Mouse (Mus musculus): ENCODE measurements around the gene Baiap2l2. TPM values are rescaled to one million over a fixed set of nuclear protein-coding genes. Genes with fewer than 3 reads are reported as not detected.

Baiap2l2 gene
- 0.23 TPM in 1 of 2 replicates, not detected in the other for polyA plus RNA-seq (2011; ENCODE audit: insufficient read length, low read depth, missing spikeins)

DNA sequence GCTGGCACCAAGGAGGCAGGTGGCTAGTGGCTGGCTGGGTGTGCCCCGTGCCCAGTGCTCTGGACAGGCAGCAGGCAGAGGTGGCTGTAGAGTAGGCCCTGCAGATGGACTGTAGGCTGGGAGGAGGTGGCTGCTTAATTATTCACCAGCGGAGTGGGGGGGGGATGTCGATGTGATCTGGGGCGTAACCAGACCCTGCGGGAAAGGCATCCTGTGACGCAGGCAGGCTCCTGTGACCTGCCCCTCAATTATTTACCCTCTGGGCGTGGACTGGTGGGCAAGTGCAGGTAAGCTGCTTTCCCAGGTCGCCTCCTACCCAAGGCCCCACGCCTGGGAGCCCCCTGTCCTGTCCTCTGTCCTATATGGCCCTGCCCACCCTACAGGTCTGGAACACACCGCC, at the start of gene Baiap2l2:
Gene Baiap2l2 (minus strand): TSS at position 139 of the 400 bp plus-strand sequence.
- no peak within 1 kb of the TSS for H3K4me3 ChIP-seq (ENCODE audit: insufficient read depth, low read length)
- no peaks in the 10 kb centered on the region for H3K4me1 ChIP-seq (ENCODE audit: control insufficient read depth, insufficient read depth, low read length)
- H3K27ac ChIP-seq (ENCODE audit: insufficient read depth, low read length) = no peak within 1 kb of the TSS
- no peak for TF ChIP-seq CTCF (IDR thresholded peaks at IDR 0.05; ENCODE audit: borderline replicate concordance, insufficient read depth, low read length)
- no peak for TF ChIP-seq POLR2A (IDR thresholded peaks at IDR 0.05; ENCODE audit: low read depth, low read length)

DNA sequence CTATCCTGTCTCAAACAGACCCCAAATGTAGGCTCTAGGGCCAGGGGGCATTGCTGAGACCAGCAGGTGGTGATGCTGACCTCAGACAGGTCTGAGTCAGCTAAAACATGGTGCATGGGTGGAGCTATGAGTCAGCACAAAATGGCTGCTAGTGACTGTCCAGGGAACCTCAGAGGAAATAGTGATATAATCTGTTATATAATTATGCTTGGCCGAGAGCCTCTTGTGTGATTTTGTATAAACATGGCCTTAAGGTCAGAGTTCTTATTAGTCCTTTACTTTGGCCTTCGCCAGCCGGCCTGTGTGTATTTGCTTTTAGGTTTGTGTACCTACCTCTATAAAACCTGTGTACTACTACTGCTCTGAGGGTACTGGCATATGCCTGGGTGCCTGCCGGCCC, 48.1 kb upstream of the Baiap2l2 start:
- TF ChIP-seq POLR2A (IDR thresholded peaks at IDR 0.05; ENCODE audit: low read depth, low read length) = no peak
- TF ChIP-seq CTCF (IDR thresholded peaks at IDR 0.05; ENCODE audit: borderline replicate concordance, insufficient read depth, low read length) = no peak
- no peak overlapping the region for H3K4me3 ChIP-seq (ENCODE audit: insufficient read depth, low read length)
- H3K4me1 ChIP-seq (ENCODE audit: control insufficient read depth, insufficient read depth, low read length) = 0 out of 2 replicates have a peak, but pooled peaks cover 2% of the 10 kb centered on the region
- no peak overlapping the region for H3K27ac ChIP-seq (ENCODE audit: insufficient read depth, low read length)

DNA sequence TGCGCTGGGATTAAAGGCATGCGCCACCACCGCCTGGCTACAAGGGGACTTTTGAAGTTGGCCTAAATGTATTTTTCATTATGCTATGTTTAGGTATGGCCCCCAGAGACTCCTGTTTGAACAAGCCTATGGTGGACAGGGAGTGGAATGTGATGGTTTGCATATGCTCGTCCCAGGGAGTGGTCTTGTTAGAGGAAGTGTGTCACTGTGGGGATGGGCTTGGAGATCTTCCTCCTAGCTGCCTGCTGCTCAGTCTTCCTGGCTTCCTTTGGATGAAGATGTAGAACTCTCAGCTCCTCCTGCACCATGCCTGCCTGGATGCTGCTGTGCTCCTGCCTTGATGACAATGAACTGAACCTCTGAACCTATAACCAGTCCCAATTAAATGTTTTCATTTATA, 45.2 kb upstream of the Baiap2l2 start:
- peaks cover 2% of the 10 kb centered on the region for H3K4me1 ChIP-seq (ENCODE audit: control insufficient read depth, insufficient read depth, low read length)
- H3K27ac ChIP-seq (ENCODE audit: insufficient read depth, low read length) = no peak overlapping the region
- no peak for TF ChIP-seq POLR2A (IDR thresholded peaks at IDR 0.05; ENCODE audit: low read depth, low read length)
- no peak for TF ChIP-seq CTCF (IDR thresholded peaks at IDR 0.05; ENCODE audit: borderline replicate concordance, insufficient read depth, low read length)
- no peak overlapping the region for H3K4me3 ChIP-seq (ENCODE audit: insufficient read depth, low read length)

DNA sequence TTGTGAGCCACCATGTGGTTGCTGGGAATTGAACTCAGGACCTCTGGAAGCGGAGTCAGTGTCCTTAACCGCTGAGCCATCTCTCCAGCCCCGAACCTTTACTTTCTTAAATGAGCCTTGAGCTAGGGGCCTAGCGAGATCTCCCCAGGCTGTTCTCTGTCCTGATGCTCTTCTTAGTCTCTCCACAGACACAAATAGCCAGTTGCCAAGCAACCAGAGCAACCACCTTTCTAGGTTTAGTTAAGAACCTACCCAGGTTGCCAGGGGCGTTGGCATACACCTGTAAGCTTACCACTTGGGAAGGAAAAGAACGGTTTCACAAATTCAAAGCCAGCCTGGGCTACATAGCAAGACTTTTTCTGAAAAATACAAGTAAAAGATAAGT, 44.6 kb upstream of the Baiap2l2 start:
- Histone ChIP-seq H3K4me3 (ENCODE audit: insufficient read depth, low read length) (no peak overlapping the region), H3K27ac (ENCODE audit: insufficient read depth, low read length) (no peak overlapping the region), H3K4me1 (ENCODE audit: control insufficient read depth, insufficient read depth, low read length) (peaks cover 2% of the 10 kb centered on the region)
- TF ChIP-seq POLR2A (IDR thresholded peaks at IDR 0.05; ENCODE audit: low read depth, low read length) (no peak), CTCF (IDR thresholded peaks at IDR 0.05; ENCODE audit: borderline replicate concordance, insufficient read depth, low read length) (no peak)

DNA sequence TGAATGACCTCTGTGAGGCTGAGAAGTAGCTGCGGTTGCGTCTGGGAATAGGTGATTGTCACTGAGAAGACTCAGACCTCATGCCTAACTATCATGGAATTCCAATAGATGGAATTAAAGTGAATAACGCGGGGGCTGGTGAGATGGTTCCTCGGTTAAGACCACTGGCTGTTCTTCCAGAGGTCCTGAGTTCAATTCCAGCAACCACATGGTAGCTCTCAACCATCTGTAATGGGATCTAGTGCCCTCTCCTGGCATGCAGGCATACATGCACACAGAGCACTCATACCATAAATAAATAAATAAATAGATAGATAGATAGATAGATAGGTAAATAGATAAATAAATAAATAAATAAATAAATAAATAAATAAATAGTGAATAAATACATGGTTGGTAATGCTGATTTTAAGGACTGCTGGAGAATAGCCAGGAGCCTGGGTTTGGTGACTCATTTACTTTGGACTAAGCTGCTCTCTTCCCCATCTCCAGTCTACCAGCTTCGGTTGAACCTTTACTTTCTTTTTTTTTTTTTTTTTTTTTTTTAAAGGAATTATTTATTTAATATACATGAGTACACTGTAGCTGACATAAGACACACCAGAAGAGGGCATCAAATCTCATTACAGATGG, 44.1 kb upstream of the Baiap2l2 start:
- peaks cover 2% of the 10 kb centered on the region for H3K4me1 ChIP-seq (ENCODE audit: control insufficient read depth, insufficient read depth, low read length)
- TF ChIP-seq CTCF (IDR thresholded peaks at IDR 0.05; ENCODE audit: borderline replicate concordance, insufficient read depth, low read length) (no peak), POLR2A (IDR thresholded peaks at IDR 0.05; ENCODE audit: low read depth, low read length) (no peak)
- no peak overlapping the region for H3K4me3 ChIP-seq (ENCODE audit: insufficient read depth, low read length)
- H3K27ac ChIP-seq (ENCODE audit: insufficient read depth, low read length) = no peak overlapping the region

DNA sequence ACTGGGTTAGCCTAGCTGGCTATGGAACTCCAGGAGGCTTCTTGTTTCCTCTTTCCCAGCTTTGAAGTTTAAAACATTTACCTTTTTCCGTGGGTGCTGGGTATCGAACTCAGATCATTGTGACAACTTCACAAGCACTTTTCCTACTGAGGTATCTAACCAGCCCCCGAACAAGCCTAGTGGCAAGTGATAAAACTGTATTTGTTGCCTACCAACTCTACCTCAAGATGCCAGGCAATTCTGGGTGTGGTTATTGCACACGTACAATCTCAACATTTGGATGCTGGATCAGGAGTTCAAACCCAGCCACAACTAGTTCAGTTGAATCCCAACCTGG, 43.6 kb upstream of the Baiap2l2 start:
- TF ChIP-seq POLR2A (IDR thresholded peaks at IDR 0.05; ENCODE audit: low read depth, low read length) = no peak
- no peak for TF ChIP-seq CTCF (IDR thresholded peaks at IDR 0.05; ENCODE audit: borderline replicate concordance, insufficient read depth, low read length)
- no peak overlapping the region for H3K4me3 ChIP-seq (ENCODE audit: insufficient read depth, low read length)
- H3K4me1 ChIP-seq (ENCODE audit: control insufficient read depth, insufficient read depth, low read length) = peaks cover 4% of the 10 kb centered on the region
- H3K27ac ChIP-seq (ENCODE audit: insufficient read depth, low read length) = no peak overlapping the region

DNA sequence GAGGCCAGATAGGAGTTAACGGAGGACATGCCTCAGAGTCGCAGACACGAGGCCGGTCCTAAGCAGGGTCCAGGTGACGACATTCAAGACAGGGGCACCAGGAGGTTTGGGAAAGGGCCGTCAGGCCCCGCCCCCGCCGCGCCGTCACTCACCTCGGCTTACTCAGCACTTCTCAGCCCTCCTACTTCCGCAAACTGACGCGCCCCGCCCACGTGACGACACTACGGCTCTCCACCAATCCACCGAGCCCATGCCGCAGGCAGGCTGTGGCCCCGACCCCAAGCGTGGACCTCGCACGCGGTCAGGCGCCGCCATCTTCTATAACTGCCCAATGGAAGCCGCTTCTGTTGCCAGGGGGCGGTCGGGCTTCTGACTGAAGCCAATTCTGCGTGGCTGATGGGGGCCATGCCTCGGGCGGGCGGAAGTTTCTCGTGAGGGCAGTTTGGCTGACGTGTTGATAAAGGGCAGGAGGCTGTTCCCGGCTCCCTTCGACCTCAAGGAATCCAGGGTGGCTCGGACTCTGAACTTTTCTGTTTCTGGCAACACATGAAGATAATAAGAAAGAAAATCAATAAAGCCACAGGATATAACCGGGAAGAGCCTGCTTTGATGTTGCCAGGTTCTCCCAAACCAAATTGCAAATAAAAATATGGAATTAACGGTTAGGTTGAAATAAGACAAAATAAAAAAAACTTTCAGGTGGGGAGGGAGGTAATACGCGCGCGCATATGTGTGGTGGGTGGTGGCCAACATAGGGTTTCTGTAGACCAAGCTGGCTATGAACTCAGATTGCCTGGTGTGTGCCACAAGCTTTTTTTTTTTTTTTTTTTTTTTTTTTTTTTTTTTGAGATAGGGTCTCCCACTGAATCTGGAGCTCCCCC, 43.0 kb upstream of the Baiap2l2 start, which contains the start of gene Pla2g6:
Gene Pla2g6 (minus strand): TSS at position 333 of the 881 bp plus-strand sequence.
- TF ChIP-seq POLR2A (IDR thresholded peaks at IDR 0.05; ENCODE audit: low read depth, low read length) = peak; percentile 79
- no peak for TF ChIP-seq CTCF (IDR thresholded peaks at IDR 0.05; ENCODE audit: borderline replicate concordance, insufficient read depth, low read length)
- H3K27ac ChIP-seq (ENCODE audit: insufficient read depth, low read length) = peak within 1 kb of the TSS; percentile 19
- peak within 1 kb of the TSS; percentile 69 for H3K4me3 ChIP-seq (ENCODE audit: insufficient read depth, low read length)
- peaks cover 10% of the 10 kb centered on the region for H3K4me1 ChIP-seq (ENCODE audit: control insufficient read depth, insufficient read depth, low read length)

DNA sequence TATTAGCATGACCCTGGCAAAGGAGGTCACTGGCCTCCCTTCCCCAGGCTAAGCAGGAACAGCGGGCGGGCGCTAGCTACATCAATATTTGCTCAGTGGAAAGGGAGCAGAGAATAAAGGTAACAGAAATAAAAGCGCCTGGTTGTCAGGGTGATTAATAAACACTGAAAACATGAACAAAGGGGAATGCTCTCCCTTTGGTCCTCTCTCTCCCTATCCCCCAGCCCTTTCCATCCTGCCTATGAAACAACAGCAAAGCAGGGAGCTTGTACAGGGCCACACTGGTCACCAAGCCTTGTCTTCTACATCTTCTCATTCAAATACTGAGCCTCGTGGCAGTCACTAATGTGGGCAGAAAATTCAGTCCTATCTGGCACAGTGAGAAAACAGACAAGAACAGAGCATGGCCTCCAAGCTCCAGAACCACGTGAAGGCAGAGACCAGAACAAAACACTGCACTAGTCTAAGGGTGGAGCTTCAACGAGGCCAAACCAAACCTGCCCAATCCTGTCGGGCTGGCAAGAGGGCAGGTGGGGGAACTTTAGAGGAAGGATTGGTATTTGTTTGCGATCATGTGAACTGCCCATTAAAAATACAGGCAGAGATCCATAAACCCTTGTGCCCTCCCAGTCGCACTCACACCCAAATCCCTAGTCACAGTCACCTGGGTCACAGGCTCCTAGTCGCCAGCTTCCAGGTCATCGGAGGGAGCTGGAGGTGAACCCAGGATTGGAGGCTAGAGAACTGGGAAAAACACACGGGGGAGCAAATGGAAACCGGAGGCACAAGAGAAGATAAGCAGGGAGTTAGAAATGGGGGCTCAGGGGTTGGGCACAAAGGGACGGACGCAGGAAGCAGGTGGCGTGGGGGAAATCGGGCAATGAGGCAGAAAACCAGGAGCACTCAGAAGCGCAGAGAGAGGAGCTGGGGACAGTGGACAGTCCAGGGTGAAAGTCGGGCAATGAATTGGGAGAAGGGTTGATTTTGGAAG, 41.9 kb upstream of the Baiap2l2 start:
- Histone ChIP-seq H3K4me3 (ENCODE audit: insufficient read depth, low read length) (peak overlapping the region; percentile 69), H3K4me1 (ENCODE audit: control insufficient read depth, insufficient read depth, low read length) (peaks cover 16% of the 10 kb centered on the region), H3K27ac (ENCODE audit: insufficient read depth, low read length) (peak overlapping the region; percentile 12)
- TF ChIP-seq CTCF (IDR thresholded peaks at IDR 0.05; ENCODE audit: borderline replicate concordance, insufficient read depth, low read length) (no peak), POLR2A (IDR thresholded peaks at IDR 0.05; ENCODE audit: low read depth, low read length) (peak; percentile 9; the same call in 1 of the 2 replicates)

DNA sequence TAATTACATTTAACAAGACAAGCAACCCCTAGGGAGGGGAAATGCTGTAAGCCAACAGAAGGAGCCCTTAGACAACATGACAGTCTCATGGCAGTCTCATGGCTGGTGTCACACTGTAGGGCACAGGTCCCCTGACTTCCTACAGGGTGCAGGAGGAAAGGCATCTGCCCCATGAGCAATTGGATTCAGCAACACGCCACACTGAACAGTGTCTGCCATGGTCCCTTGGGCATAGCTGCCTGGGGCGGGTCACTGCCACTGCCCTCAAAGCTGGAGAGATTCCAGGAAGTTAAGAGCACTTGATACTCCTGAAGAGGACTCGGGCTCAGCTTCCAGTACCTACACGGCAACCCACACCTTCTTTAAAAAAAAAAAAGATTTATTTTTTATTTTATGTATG, 40.9 kb upstream of the Baiap2l2 start:
- no peak overlapping the region for H3K4me3 ChIP-seq (ENCODE audit: insufficient read depth, low read length)
- peaks cover 16% of the 10 kb centered on the region for H3K4me1 ChIP-seq (ENCODE audit: control insufficient read depth, insufficient read depth, low read length)
- no peak overlapping the region for H3K27ac ChIP-seq (ENCODE audit: insufficient read depth, low read length)
- TF ChIP-seq CTCF (IDR thresholded peaks at IDR 0.05; ENCODE audit: borderline replicate concordance, insufficient read depth, low read length) = no peak
- TF ChIP-seq POLR2A (IDR thresholded peaks at IDR 0.05; ENCODE audit: low read depth, low read length) = no peak

Data from embryonic fibroblast, embryonic 13.5 days (primary cell).